Mouse (Mus musculus): Measurements from ENCODE around the gene Pcbp1. TPM values are rescaled to one million over a fixed set of nuclear protein-coding genes. Genes with fewer than 3 reads are reported as not detected.
A peak's percentile ranks its signal among the peaks of the same experiment; 100 is the strongest.
"Not testable (repeated sequence)": the region's sequence is repeated elsewhere in the genome, so short reads cannot be mapped to it uniquely, and the experiment has no call there.

Pcbp1 gene
- polyA plus RNA-seq, 1 experiment: 314 TPM

- TF ChIP-seq CTCF (IDR thresholded peaks at IDR 0.05; ENCODE audit: extremely low read depth, insufficient read length, insufficient replicate concordance, low read depth, low read length) (no peak), POLR2A (IDR thresholded peaks at IDR 0.05; ENCODE audit: low read depth, low read length) (no peak)
- Histone ChIP-seq H3K4me3 (ENCODE audit: low read depth, low read length) (no peak overlapping the region), H3K4me1 (ENCODE audit: control insufficient read depth, insufficient read depth, insufficient read length, low read length) (peaks cover 33% of the 10 kb centered on the region; the same call in 1 of the 2 replicates), H3K27me3 (ENCODE audit: control insufficient read depth, insufficient read depth, low read length) (no peaks in the 10 kb centered on the region), H3K36me3 (ENCODE audit: control insufficient read depth, insufficient read depth, low read length) (no peaks in the 10 kb centered on the region), H3K27ac (ENCODE audit: insufficient read depth, low read depth, low read length) (0 out of 2 replicates have a peak overlapping the region, but pooled peaks have one; percentile 79)
- 78% methylated on average over 3 of the region's 3 CpGs for WGBS
Observed at GRCm38 (mm10) chr6:86495661-86496060, 30.5 kb downstream of the Pcbp1 start.

- no peaks in the 10 kb centered on the region for H3K27me3 ChIP-seq (ENCODE audit: control insufficient read depth, insufficient read depth, low read length)
- TF ChIP-seq POLR2A (IDR thresholded peaks at IDR 0.05; ENCODE audit: low read depth, low read length) (no peak), CTCF (IDR thresholded peaks at IDR 0.05; ENCODE audit: extremely low read depth, insufficient read length, insufficient replicate concordance, low read depth, low read length) (no peak)
- no peak overlapping the region for H3K27ac ChIP-seq (ENCODE audit: insufficient read depth, low read depth, low read length)
- no peaks in the 10 kb centered on the region for H3K36me3 ChIP-seq (ENCODE audit: control insufficient read depth, insufficient read depth, low read length)
- WGBS: 92% methylated on average over 7 of the region's 7 CpGs
- peaks cover 29% of the 10 kb centered on the region; the same call in 1 of the 2 replicates for H3K4me1 ChIP-seq (ENCODE audit: control insufficient read depth, insufficient read depth, insufficient read length, low read length)
- H3K4me3 ChIP-seq (ENCODE audit: low read depth, low read length): no peak overlapping the region
Observed at GRCm38 (mm10) chr6:86494767-86495166, 31.4 kb downstream of the Pcbp1 start.

- H3K27me3 ChIP-seq (ENCODE audit: control insufficient read depth, insufficient read depth, low read length): no peaks in the 10 kb centered on the region
- H3K4me3 ChIP-seq (ENCODE audit: low read depth, low read length): no peak overlapping the region
- no peaks in the 10 kb centered on the region for H3K36me3 ChIP-seq (ENCODE audit: control insufficient read depth, insufficient read depth, low read length)
- peaks cover 21% of the 10 kb centered on the region; the same call in 1 of the 2 replicates for H3K4me1 ChIP-seq (ENCODE audit: control insufficient read depth, insufficient read depth, insufficient read length, low read length)
- TF ChIP-seq POLR2A (IDR thresholded peaks at IDR 0.05; ENCODE audit: low read depth, low read length): no peak
- TF ChIP-seq CTCF (IDR thresholded peaks at IDR 0.05; ENCODE audit: extremely low read depth, insufficient read length, insufficient replicate concordance, low read depth, low read length): no peak
- 51% methylated on average over 13 of the region's 13 CpGs for WGBS
- H3K27ac ChIP-seq (ENCODE audit: insufficient read depth, low read depth, low read length): no peak overlapping the region
Observed at GRCm38 (mm10) chr6:86493469-86494263, 32.5 kb downstream of the Pcbp1 start.

- H3K4me1 ChIP-seq (ENCODE audit: control insufficient read depth, insufficient read depth, insufficient read length, low read length): peaks cover 13% of the 10 kb centered on the region
- H3K27ac ChIP-seq (ENCODE audit: insufficient read depth, low read depth, low read length); H3K4me3 ChIP-seq (ENCODE audit: low read depth, low read length); H3K27me3 ChIP-seq (ENCODE audit: control insufficient read depth, insufficient read depth, low read length); H3K36me3 ChIP-seq (ENCODE audit: control insufficient read depth, insufficient read depth, low read length): not testable (repeated sequence)
- 94% methylated on average over 8 of the region's 8 CpGs for WGBS
Observed at GRCm38 (mm10) chr6:86490413-86490812, 35.7 kb downstream of the Pcbp1 start.

GRCm38 (mm10) chr6:86489945-86490344 lies 36.2 kb downstream of the Pcbp1 start:
- no peaks in the 10 kb centered on the region for H3K36me3 ChIP-seq (ENCODE audit: control insufficient read depth, insufficient read depth, low read length)
- H3K4me1 ChIP-seq (ENCODE audit: control insufficient read depth, insufficient read depth, insufficient read length, low read length): peaks cover 13% of the 10 kb centered on the region
- TF ChIP-seq CTCF (IDR thresholded peaks at IDR 0.05; ENCODE audit: extremely low read depth, insufficient read length, insufficient replicate concordance, low read depth, low read length) (no peak), POLR2A (IDR thresholded peaks at IDR 0.05; ENCODE audit: low read depth, low read length) (no peak)
- H3K27ac ChIP-seq (ENCODE audit: insufficient read depth, low read depth, low read length): no peak overlapping the region
- 85% methylated on average over 2 of the region's 2 CpGs for WGBS
- no peak overlapping the region for H3K4me3 ChIP-seq (ENCODE audit: low read depth, low read length)
- H3K27me3 ChIP-seq (ENCODE audit: control insufficient read depth, insufficient read depth, low read length): no peaks in the 10 kb centered on the region

- WGBS: 16% methylated on average over 3 of the region's 3 CpGs
- Histone ChIP-seq H3K36me3 (ENCODE audit: control insufficient read depth, insufficient read depth, low read length) (no peaks in the 10 kb centered on the region), H3K27ac (ENCODE audit: insufficient read depth, low read depth, low read length) (peak overlapping the region; percentile 94), H3K27me3 (ENCODE audit: control insufficient read depth, insufficient read depth, low read length) (no peaks in the 10 kb centered on the region), H3K4me1 (ENCODE audit: control insufficient read depth, insufficient read depth, insufficient read length, low read length) (peaks cover 13% of the 10 kb centered on the region), H3K4me3 (ENCODE audit: low read depth, low read length) (no peak overlapping the region)
- TF ChIP-seq POLR2A (IDR thresholded peaks at IDR 0.05; ENCODE audit: low read depth, low read length) (no peak), CTCF (IDR thresholded peaks at IDR 0.05; ENCODE audit: extremely low read depth, insufficient read length, insufficient replicate concordance, low read depth, low read length) (no peak)
Observed at GRCm38 (mm10) chr6:86488149-86488485, 38.0 kb downstream of the Pcbp1 start.

GRCm38 (mm10) chr6:86487358-86488148 lies 38.6 kb downstream of the Pcbp1 start:
- Histone ChIP-seq H3K36me3 (ENCODE audit: control insufficient read depth, insufficient read depth, low read length) (no peaks in the 10 kb centered on the region), H3K27me3 (ENCODE audit: control insufficient read depth, insufficient read depth, low read length) (no peaks in the 10 kb centered on the region), H3K27ac (ENCODE audit: insufficient read depth, low read depth, low read length) (peak overlapping the region; percentile 94), H3K4me1 (ENCODE audit: control insufficient read depth, insufficient read depth, insufficient read length, low read length) (peaks cover 13% of the 10 kb centered on the region), H3K4me3 (ENCODE audit: low read depth, low read length) (peak overlapping the region; percentile 40)
- TF ChIP-seq POLR2A (IDR thresholded peaks at IDR 0.05; ENCODE audit: low read depth, low read length) (peak; percentile 63; the same call in 1 of the 2 replicates), CTCF (IDR thresholded peaks at IDR 0.05; ENCODE audit: extremely low read depth, insufficient read length, insufficient replicate concordance, low read depth, low read length) (0 out of 2 replicates have a peak, but pooled peaks have one; percentile 4)
- 2% methylated on average over 24 of the region's 24 CpGs for WGBS

Data from small intestine, adult 2 months (tissue).